Mouse (Mus musculus) liver, adult (tissue): ENCODE data around the gene Tmem245.

ENCODE experiments used
- GATA4 ChIP-seq: IDR thresholded peaks from 2 replicates; pipeline ENCODE4 v1.6.1; 2014; ENCODE audit warnings: mild to moderate bottlenecking, low read length; ENCODE audit not compliant: insufficient replicate concordance

Tmem245 gene

DNA sequence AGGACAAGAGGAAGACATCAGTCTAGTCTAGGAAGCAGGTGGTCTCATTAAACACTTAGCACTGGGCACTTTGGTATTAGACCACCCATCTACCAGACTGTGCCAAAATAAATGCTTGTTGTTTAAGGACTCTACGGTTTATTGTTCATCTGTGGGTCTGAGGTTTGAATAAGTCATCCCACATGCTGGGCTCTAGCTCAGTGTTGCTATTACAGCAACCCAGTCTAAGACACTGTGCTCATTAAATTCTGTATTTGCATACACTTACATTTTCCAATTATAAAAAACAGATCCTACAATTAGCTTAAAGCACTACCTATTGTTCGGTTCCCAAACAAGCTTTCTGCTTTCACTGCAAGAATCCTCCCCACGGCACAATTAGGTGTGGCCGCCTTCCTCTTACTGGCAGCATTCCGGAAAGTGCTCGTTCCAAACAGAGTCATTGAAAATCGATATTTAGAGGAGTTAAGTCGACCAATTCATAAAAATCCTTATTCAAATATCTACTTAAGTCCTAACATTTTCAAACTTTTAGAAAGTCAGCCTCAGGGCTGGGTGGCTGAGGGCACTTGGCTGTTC lies 90.8 kb downstream of the Tmem245 start:
- TF ChIP-seq GATA4, result no peak

DNA sequence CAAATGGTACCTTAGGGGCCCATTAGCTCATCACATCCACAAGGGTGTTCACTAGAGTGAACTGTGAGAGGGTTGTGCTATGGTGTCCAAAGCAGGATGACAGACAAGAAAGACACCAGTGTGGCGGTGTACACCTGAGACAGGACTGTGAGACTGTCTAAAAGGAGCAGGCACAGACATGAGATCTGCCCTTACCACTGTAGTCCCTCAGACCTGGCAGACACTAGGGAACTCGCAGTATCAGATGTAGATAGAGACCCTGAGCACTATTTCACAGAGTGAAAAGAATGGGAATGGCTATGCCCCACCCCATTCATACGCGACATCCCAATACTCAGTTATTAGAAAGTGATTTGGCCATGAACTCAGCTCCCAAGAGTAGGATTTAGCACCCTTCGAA lies 91.3 kb downstream of the Tmem245 start:
- TF ChIP-seq GATA4, result no peak

DNA sequence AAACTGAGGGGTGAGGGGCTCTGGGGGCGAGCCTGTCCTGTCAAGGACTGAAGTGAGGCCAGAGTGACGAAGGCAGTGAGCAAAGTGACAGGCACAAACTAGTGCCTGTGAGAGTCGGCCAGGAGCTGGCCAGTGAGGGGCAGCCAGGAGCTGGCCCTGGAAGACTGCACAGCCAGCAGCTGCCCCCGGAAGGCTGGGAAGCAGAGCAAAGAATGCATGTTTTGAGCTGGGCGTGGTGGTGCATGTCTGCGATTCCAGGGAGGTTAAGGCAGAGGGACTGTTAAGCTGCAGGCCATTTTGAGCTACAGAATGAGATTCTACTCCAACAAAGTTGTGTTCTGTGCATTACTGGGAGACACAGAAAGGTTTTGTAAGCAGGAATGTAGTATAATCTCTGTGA lies 96.5 kb downstream of the Tmem245 start:
- TF ChIP-seq GATA4, result no peak

DNA sequence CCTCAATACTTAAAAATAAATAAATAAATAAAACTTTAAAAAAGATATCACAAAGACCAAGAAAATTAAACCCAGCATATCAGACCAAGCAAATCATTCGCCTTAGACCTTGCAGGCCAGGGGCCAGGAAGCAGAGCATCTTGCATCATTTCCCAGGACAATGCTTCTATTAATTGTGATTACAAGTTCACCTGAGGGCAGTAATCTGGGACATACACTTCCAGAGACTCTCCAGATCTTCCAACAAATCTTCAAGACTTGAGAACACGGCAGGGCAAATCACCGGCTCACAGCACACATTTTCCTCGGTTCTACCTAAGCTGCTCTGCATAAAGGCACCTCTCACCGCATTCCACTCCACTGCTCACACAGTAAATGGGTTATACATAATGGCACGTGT lies 99.2 kb downstream of the Tmem245 start:
- no peak for TF ChIP-seq GATA4

DNA sequence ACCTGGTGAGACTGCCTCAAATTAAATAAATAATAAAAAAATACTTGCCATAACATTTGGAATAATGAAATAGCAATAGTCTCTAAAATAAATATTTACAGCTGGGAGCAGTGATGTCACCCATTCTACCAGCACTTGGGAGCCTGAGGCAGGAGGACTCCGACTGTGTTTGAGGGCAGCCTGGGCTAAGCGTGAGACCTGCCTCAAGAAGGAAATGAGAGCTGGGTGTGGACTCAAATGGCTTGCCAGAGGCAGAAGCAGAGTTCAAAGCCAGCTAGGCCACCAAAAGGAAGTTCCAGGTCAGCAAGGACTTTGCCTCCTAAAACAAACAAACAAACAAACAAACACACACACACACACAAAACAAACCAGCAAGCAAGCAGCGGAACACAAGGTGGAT lies 99.8 kb downstream of the Tmem245 start:
- no peak for TF ChIP-seq GATA4

DNA sequence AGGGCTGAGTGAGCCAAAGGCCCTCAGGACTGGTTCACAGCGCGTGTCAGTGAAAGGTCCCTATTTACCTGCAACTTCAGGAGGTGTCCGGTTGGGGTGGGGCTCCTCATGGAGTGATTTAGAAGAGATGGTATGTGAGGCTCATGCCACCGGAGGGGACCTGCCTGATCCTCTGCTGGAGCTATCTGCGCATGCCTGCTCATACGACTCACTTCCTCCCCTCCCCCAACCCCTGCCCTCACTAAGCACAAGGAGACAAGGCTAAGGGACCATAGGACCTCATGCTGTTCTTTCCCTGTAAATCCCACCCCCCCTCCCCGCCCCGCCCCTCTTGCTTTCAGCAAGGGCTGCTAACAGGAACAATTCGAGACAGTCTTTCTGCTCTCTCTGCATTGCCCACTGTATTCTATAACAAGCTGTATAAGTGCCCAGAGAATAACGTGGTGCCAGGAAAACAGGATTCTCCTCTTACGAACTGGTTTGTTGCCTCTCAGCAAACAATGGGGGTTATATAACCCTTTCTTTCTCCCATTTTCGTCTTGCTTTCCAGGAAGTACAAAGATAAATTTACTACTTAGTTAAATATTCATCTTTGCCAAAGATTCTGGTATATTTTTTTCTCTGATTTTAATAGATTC lies 101.2 kb downstream of the Tmem245 start:
- no peak for TF ChIP-seq GATA4

DNA sequence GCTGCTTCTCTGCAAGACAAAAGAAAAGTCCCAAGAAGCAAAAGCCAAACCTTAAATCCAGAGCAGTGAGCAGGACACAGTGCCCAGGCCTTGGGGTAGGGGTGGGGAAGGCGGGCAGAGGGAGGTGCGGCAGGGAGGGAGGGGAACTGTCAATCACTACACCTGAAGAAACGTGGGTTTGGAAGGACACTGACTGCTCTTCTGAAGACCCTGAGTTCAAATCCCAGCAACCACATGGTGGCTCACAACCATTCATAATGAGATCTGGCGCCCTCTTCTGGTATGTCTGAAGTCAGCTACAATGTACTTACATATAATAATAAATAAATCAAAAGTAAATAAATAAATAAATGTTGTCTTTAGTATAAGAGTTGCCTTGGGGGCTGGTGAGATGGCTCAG lies 102.3 kb downstream of the Tmem245 start:
- no peak for TF ChIP-seq GATA4

DNA sequence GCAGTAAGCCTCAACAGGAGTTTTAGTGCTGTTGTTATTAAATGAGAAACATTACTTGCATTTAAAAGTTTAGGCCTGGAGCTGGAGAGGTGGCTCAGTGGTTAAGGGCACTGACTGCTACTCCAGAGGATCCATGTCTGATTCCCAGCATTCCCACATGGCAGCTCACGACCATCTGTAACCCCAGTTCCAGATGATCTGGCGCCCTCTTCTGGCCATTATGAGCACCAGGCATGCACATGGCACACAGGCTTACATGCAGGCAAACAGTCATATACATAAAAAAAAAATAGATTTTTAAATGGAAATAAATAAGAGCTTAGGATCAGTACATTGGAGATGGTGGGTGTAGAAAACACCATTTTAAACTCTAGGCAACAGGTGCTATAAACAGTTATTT lies 103.3 kb downstream of the Tmem245 start:
- no peak for TF ChIP-seq GATA4

DNA sequence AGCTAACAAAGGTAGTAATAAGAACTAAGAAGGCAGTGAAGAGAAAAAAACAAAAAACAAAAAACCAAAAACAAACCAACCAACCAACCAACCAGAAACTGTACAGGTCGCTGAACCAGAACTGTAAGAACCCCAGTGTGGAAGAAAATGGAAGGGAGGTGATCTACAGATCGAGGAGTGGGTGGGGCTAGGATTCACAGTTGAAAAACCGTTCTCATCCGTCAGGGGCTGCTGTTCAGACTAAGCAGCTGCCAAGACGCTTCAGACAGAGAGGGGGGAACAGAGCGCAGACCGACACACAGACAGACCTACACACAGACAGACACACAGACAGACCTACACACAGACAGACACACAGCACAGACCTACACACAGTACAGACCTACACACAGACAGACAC lies 104.7 kb downstream of the Tmem245 start:
- TF ChIP-seq GATA4, result no peak

DNA sequence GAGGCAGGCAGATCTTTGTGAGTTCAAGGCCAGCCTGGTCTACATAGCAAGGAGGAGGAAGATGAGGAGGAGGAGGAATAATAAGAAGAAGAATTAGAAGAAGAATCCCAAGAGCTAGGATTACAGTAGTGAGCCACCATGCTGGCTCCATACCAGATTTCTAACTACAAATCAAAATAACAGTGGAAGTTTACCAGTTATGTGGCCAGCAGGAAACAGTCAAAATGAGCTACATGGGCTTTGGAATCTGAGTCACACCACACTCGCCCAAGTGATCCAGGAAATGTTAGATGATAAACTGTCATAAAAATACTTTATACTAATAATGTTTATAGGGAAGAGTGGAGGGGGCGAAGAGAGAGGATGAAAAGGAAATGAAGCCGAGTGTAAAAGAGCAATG lies 106.9 kb downstream of the Tmem245 start:
- no peak for TF ChIP-seq GATA4

DNA sequence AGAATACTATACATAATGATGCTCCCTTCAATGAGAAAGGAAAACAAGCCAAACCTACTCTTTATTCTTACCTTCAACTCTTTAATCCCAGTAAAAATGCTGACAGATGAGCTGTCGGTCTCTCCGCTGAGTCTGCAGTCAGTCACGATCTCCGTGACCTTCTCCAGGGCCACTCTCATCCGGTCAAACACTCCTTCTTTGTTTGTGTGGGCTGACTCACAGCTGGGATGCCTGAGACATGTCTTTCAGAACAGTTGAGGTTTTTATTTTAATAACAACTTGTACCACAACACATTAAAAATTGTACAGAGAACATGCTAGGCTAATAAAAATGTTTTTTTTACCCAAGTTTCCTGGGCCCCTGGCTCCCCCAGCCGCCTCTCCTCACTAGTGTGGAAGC lies 109.6 kb downstream of the Tmem245 start:
- TF ChIP-seq GATA4, result no peak

DNA sequence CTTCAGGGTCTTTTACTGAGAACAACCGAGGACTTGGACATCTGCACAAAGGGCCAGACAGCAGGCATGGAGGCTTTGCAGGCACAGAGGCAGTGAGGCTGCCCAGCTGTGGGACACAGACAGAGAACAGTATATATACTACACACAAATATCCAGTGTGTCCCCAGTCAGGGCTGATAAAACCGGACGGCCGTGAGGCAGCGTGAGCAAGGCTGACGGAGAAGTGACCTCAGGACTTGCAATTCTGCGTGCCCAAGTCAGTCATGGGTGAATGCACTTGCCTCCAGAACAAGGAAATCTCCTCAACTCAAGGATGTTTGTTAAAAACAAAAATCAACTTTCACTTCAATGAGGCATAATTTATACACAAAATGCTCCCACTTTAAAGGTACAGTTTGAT lies 115.2 kb downstream of the Tmem245 start:
- TF ChIP-seq GATA4, result no peak

DNA sequence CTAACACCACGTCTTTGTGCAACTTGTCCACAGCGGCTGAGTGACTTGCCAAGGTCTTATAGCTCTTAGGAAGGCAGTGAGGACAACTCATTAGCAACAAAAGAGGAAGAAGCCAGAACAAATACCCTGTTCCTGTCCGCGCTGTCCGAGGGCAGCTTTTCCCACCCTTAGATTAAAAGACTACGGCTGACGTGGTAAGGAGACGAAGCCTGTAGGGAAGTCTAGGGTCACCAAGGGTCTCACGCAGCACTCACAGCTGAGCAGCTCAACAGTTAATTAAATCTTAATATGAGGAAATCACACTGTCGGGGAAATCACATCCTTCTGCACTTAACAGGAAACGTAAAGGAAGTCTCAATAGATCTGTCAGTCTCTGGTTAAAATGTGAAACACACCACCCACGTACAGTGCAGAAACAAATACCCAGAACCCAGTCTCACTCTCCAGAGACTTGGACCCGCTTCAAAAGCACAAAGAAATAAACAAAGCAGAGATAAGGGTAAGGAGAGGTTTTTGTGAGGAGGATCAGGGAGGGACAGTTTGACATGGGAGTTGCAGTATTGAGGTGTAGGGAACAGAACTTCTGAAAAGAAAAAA lies 116.1 kb downstream of the Tmem245 start:
- 0 out of 2 replicates have a peak, but pooled peaks have one; percentile 7 for TF ChIP-seq GATA4

DNA sequence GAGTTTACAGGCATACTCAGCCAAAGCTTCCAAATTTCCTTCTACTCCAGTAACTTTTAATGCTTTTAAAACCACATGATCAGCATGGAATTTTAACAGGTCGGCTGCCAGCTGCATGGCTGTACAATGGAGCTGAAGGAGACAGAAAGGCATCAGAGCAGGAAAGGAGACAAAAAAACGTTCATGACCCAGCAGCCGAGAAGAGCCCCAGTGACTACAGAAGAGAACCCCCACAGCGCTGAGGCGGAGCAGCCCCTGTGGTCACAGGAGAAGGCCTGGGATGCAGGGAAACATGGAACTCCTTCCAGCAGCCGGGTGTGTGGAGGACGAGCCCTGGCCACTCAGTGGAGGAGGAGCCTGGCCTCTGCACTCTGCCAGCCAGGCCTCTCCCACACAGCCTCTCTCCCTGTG lies 117.7 kb downstream of the Tmem245 start:
- TF ChIP-seq GATA4, result no peak

DNA sequence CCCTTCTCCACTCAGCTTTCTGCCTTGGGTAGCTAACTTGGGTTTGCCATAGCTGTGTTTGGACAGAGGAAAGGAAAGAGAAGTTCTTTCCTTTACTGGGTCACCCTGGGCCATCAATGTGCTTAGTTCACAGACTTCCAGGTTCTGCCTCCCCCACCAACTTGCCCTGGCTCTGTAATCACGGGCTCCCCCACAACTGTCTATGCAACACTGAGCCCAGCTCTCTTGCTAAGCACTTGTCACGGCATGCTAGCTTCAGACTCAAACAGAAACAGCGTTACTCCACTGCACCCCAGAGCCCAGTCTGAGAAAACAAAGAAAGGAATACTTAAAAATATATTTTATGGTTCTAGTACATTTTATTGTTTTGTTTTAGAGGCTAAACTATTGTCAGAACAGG lies 118.3 kb downstream of the Tmem245 start:
- no peak for TF ChIP-seq GATA4

DNA sequence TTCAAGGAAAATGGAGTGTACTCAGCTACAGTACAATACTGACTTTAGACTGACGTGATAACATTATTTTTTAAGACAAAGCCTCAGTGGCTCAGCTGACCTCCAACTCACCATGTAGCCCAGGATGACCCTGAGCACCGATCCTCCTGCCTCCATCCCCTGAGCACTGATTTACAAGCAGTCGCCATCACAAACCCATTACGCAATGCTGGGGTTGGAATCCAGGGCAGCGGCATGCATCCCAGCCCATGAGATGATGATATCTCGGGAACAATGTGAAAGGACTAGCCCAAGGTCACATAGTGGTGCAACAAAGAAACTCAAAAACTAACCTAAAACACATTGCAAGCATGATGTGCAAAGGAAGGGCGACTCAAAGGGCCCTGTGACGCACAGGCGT lies 123.0 kb downstream of the Tmem245 start:
- TF ChIP-seq GATA4, result no peak

DNA sequence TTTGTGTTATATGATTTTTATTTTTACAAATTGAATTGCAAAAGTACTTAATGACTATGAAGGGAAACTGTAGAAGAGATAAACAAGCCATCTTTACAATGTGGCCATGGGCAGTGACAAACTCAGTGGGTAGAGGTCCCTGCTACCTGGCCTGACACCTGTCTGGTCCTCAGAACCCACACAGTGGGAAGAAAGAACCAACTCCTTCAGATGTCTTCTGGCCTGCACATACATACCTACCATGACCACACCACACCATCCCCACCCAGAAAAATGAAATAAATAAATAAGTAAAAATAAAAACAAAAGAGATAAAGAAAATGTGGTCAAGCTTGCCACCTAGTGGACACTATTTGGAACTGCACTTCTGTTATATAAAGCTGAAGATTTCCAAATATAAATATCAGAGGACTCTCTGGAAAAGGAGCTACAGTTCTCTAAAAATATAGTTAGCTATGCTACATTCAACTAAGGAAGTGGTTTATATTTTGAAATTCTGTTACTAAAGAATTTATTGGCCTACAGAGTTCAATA lies 127.2 kb downstream of the Tmem245 start:
- TF ChIP-seq GATA4, result no peak
